Mouse (Mus musculus): ENCODE measurements around the gene Lsm4. TPM values are rescaled to one million over a fixed set of nuclear protein-coding genes. Genes with fewer than 3 reads are reported as not detected.

The Lsm4 gene
- polyA plus RNA-seq, 1 experiment from 2014 or later: 220 TPM

DNA sequence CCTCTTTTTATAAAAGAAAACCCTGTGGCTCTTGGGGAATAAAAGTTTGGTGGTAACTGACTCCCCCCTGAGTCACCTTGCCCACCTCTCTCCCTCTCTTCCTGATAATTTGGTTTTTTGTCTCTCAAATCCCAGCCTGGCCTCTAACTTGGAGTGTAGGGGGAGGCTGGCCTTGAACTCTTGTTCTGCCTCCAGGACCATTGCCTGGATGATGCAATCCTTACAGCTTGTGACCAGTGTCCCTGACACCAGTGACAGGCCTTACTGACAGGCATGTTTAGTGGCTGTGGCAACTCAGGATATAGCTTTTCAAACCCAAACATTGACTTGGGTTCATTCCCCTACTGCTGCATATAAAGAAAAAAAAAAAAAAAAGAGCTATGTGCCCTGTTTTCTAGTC lies 26.3 kb upstream of the Lsm4 start:
- ATAC-seq (no peak), DNase-seq (ENCODE audit: low spot score) (no peak)
- Histone ChIP-seq H3K27me3 (replicated peaks; ENCODE audit: control insufficient read depth, insufficient read depth, low read length) (no peaks in the 10 kb centered on the region; the same call in 1 of the 2 replicates), H3K4me1 (ENCODE audit: control insufficient read depth, insufficient read depth, low read length) (peaks cover 7% of the 10 kb centered on the region), H3K9me3 (replicated peaks; ENCODE audit: control insufficient read depth, low read length) (no peaks in the 10 kb centered on the region), H3K4me3 (ENCODE audit: low read depth, low read length) (no peak overlapping the region), H3K4me2 (ENCODE audit: low read length) (no peak overlapping the region), H3K36me3 (ENCODE audit: control insufficient read depth, insufficient read depth, low read length) (peaks cover 25% of the 10 kb centered on the region), H3K9ac (ENCODE audit: low read length) (0 out of 2 replicates have a peak overlapping the region, but pooled peaks have one; percentile 21), H3K27ac (ENCODE audit: low read depth, low read length) (no peak overlapping the region)

DNA sequence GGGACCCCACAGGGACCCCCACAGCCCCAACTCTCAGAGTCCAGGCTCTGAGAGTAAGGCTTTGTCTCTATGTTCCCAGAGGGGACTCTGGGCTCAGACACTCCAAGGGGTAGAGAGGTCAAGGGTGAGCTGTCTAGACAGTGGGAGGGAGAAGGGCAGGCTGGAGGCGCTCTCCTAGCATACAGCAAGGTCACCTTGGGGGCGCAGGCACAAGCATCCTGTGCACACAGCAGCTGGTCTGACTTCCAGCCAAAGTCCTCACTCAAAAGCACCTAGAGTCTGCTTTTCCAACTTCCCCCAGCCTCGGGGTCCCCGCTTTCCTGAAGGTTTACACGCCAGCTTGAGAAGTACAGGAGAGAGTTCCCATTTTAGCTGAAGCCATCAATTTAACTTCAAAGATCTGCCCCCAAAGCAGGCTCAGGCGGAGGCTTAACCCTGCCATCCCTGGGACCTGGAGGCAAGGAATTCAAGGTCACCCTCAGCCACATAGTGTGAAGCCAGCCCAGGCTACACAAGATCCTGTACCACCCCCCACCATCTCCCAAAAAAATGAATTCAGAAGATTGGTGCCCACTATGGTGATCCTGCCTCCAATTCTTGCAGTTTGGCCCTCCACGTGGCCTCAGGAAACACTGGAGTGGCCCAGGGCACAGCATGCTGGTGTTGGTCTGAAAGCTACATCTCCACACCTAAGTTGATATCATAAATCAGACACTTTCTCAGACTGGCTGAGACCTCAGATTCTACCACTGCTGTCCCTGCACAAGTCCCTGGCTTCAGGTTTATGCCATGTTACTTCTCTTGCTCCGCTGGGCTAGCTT lies 25.5 kb upstream of the Lsm4 start:
- H3K27me3 ChIP-seq (replicated peaks; ENCODE audit: control insufficient read depth, insufficient read depth, low read length): no peaks in the 10 kb centered on the region; the same call in 1 of the 2 replicates
- no peak for ATAC-seq
- H3K36me3 ChIP-seq (ENCODE audit: control insufficient read depth, insufficient read depth, low read length): peaks cover 32% of the 10 kb centered on the region
- H3K9me3 ChIP-seq (replicated peaks; ENCODE audit: control insufficient read depth, low read length): no peaks in the 10 kb centered on the region
- DNase-seq (ENCODE audit: low spot score): no peak
- WGBS: 71% methylated on average over 8 of the region's 8 CpGs
- no peak overlapping the region for H3K27ac ChIP-seq (ENCODE audit: low read depth, low read length)
- no peak overlapping the region for H3K4me3 ChIP-seq (ENCODE audit: low read depth, low read length)
- peaks cover 7% of the 10 kb centered on the region for H3K4me1 ChIP-seq (ENCODE audit: control insufficient read depth, insufficient read depth, low read length)
- H3K9ac ChIP-seq (ENCODE audit: low read length): peak overlapping the region; percentile 35; the same call in 1 of the 2 replicates
- no peak overlapping the region for H3K4me2 ChIP-seq (ENCODE audit: low read length)

DNA sequence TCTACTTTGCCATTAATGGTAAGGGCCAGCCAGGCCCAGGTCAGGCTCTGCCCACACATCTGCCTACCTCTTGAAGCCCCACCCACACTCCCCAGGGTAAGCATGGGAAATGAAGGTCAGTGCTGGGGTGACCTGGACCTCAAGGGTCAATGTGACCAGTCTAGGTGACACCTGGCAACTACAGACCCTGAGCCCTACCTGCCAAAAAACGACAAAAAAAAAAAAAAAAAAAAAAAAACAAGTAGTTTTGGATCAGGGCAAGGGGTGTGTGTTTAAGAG lies 24.9 kb upstream of the Lsm4 start:
- peaks cover 33% of the 10 kb centered on the region for H3K36me3 ChIP-seq (ENCODE audit: control insufficient read depth, insufficient read depth, low read length)
- no peaks in the 10 kb centered on the region for H3K9me3 ChIP-seq (replicated peaks; ENCODE audit: control insufficient read depth, low read length)
- no peak overlapping the region for H3K9ac ChIP-seq (ENCODE audit: low read length)
- H3K27ac ChIP-seq (ENCODE audit: low read depth, low read length): no peak overlapping the region
- H3K4me1 ChIP-seq (ENCODE audit: control insufficient read depth, insufficient read depth, low read length): peaks cover 7% of the 10 kb centered on the region
- 78% methylated on average over 1 of the region's 1 CpGs for WGBS
- no peak overlapping the region for H3K4me3 ChIP-seq (ENCODE audit: low read depth, low read length)
- H3K27me3 ChIP-seq (replicated peaks; ENCODE audit: control insufficient read depth, insufficient read depth, low read length): no peaks in the 10 kb centered on the region; the same call in 1 of the 2 replicates
- DNase-seq (ENCODE audit: low spot score) (no peak), ATAC-seq (no peak)
- no peak overlapping the region for H3K4me2 ChIP-seq (ENCODE audit: low read length)

DNA sequence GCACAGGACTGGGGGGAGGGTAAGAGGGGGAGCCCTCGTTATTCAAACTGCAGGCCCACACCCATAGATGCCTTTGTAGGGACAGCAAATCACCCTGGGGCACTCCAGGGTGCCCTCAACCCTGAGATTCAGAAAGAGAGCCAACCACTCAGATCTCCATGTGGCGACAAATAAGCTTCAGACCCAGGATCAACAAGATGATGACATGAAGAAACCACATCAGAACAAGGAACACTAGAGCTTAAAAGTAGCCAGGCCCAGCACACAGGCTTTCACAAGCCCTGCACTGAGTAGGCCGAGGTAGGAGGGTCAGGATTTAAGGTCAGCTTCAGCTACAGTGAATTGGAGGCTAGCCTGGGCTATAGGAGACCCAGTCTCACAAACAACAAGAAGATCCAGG lies 24.1 kb upstream of the Lsm4 start:
- DNase-seq (ENCODE audit: low spot score) (no peak), ATAC-seq (peak; percentile 21)
- Histone ChIP-seq H3K9ac (ENCODE audit: low read length) (no peak overlapping the region), H3K27ac (ENCODE audit: low read depth, low read length) (peak overlapping the region; percentile 61; the same call in 1 of the 2 replicates), H3K4me3 (ENCODE audit: low read depth, low read length) (no peak overlapping the region), H3K9me3 (replicated peaks; ENCODE audit: control insufficient read depth, low read length) (no peaks in the 10 kb centered on the region), H3K36me3 (ENCODE audit: control insufficient read depth, insufficient read depth, low read length) (peaks cover 34% of the 10 kb centered on the region), H3K27me3 (replicated peaks; ENCODE audit: control insufficient read depth, insufficient read depth, low read length) (no peaks in the 10 kb centered on the region; the same call in 1 of the 2 replicates), H3K4me1 (ENCODE audit: control insufficient read depth, insufficient read depth, low read length) (peaks cover 7% of the 10 kb centered on the region), H3K4me2 (ENCODE audit: low read length) (no peak overlapping the region)
- 46% methylated on average over 3 of the region's 3 CpGs for WGBS

DNA sequence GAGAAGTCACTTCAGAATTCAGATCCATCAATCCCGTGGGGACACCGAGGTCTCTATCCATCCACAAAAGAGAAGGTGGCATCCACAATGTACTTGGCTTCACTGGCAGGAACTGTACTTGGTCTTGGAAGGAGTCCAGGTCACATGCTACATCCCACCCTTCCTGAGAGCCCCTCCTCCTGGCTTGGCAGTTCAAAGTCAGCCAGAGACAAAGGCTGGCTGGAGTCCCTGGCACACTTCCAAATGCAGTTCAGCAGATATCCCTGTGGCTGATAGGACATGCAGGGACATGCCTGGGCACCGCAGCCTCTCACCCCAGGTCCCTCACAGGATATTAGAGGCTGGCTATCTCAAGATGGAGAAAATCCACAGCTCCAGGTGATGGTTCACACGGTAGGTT lies 23.7 kb upstream of the Lsm4 start:
- WGBS: 41% methylated on average over 4 of the region's 4 CpGs
- H3K36me3 ChIP-seq (ENCODE audit: control insufficient read depth, insufficient read depth, low read length): peaks cover 37% of the 10 kb centered on the region
- H3K4me3 ChIP-seq (ENCODE audit: low read depth, low read length): no peak overlapping the region
- no peaks in the 10 kb centered on the region; the same call in 1 of the 2 replicates for H3K27me3 ChIP-seq (replicated peaks; ENCODE audit: control insufficient read depth, insufficient read depth, low read length)
- H3K4me2 ChIP-seq (ENCODE audit: low read length): no peak overlapping the region
- peak overlapping the region; percentile 61; the same call in 1 of the 2 replicates for H3K27ac ChIP-seq (ENCODE audit: low read depth, low read length)
- H3K9me3 ChIP-seq (replicated peaks; ENCODE audit: control insufficient read depth, low read length): no peaks in the 10 kb centered on the region
- peak; percentile 64 for ATAC-seq
- no peak overlapping the region for H3K9ac ChIP-seq (ENCODE audit: low read length)
- peaks cover 7% of the 10 kb centered on the region for H3K4me1 ChIP-seq (ENCODE audit: control insufficient read depth, insufficient read depth, low read length)
- peak; percentile 91 for DNase-seq (ENCODE audit: low spot score)

DNA sequence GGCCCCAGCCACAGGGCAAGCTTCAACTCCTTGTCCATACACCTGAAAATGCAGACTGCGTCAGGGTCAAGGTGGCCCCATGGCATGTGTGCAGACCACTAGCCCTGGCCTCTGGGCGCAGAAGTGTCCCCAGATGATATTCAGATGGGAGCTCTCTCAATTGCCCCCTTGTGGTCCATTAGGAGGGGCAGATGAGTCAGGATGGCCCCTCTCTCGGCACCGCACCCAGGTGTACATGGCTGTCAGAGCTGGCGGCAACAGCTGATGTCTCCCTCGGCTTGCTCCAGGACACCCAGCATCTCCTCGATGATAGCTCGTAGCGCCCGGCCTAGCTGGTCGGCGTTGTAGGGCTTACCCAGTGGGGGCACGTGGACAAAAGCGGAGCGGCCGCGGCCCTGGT lies 22.7 kb upstream of the Lsm4 start:
- Histone ChIP-seq H3K9me3 (replicated peaks; ENCODE audit: control insufficient read depth, low read length) (no peaks in the 10 kb centered on the region), H3K4me2 (ENCODE audit: low read length) (no peak overlapping the region), H3K4me3 (ENCODE audit: low read depth, low read length) (no peak overlapping the region), H3K4me1 (ENCODE audit: control insufficient read depth, insufficient read depth, low read length) (peaks cover 8% of the 10 kb centered on the region), H3K27me3 (replicated peaks; ENCODE audit: control insufficient read depth, insufficient read depth, low read length) (no peaks in the 10 kb centered on the region), H3K9ac (ENCODE audit: low read length) (no peak overlapping the region), H3K36me3 (ENCODE audit: control insufficient read depth, insufficient read depth, low read length) (peaks cover 47% of the 10 kb centered on the region), H3K27ac (ENCODE audit: low read depth, low read length) (peak overlapping the region; percentile 17; the same call in 1 of the 2 replicates)
- 96% methylated on average over 17 of the region's 17 CpGs for WGBS
- ATAC-seq (no peak), DNase-seq (ENCODE audit: low spot score) (no peak)

DNA sequence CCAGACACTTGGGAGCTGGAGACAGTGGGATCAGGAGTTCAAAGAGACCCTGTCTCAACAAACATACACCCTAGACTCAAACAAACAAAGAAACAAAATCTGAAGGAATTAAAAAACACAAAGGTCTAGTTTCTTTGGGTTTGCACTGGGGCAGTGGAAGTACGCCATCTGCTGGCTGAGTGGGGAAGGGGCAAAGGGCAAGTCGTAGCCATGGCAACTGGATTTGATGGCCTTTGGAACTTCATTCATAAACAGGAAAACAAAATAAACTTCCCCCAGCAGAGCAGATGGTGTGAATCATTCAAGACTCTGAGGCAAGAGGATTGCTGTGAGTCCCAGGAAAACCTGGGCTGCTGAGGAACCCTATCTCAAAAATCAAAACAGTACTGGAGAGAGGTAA lies 19.8 kb upstream of the Lsm4 start:
- peaks cover 21% of the 10 kb centered on the region for H3K4me1 ChIP-seq (ENCODE audit: control insufficient read depth, insufficient read depth, low read length)
- H3K36me3 ChIP-seq (ENCODE audit: control insufficient read depth, insufficient read depth, low read length): peaks cover 49% of the 10 kb centered on the region
- no peak overlapping the region for H3K4me3 ChIP-seq (ENCODE audit: low read depth, low read length)
- H3K9ac ChIP-seq (ENCODE audit: low read length): no peak overlapping the region
- ATAC-seq (no peak), DNase-seq (ENCODE audit: low spot score) (no peak)
- 75% methylated on average over 2 of the region's 2 CpGs for WGBS
- no peak overlapping the region for H3K27ac ChIP-seq (ENCODE audit: low read depth, low read length)
- H3K27me3 ChIP-seq (replicated peaks; ENCODE audit: control insufficient read depth, insufficient read depth, low read length): no peaks in the 10 kb centered on the region
- no peaks in the 10 kb centered on the region for H3K9me3 ChIP-seq (replicated peaks; ENCODE audit: control insufficient read depth, low read length)
- no peak overlapping the region for H3K4me2 ChIP-seq (ENCODE audit: low read length)

DNA sequence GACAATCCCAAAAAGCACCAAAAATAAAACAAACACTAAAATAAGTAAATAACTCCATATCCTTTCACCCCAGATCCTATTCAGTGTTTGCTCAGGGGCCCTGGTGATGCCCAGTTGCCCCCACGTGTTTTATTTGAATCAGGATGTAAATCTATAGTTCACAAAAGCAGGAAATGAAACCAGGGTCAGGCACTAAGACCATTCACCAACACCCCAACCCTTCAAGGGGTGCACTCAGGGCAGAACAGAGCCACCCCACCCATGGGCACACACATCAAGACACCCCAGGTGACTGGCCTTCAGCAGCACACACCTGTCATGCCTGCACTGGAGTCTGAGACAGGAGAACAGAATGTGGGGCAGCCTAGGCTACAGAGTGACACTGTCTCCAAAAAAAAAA lies 18.9 kb upstream of the Lsm4 start:
- no peak overlapping the region for H3K27ac ChIP-seq (ENCODE audit: low read depth, low read length)
- H3K4me1 ChIP-seq (ENCODE audit: control insufficient read depth, insufficient read depth, low read length): peaks cover 29% of the 10 kb centered on the region
- H3K4me3 ChIP-seq (ENCODE audit: low read depth, low read length): no peak overlapping the region
- H3K36me3 ChIP-seq (ENCODE audit: control insufficient read depth, insufficient read depth, low read length): peaks cover 49% of the 10 kb centered on the region
- WGBS: 79% methylated on average over 1 of the region's 1 CpGs
- H3K9ac ChIP-seq (ENCODE audit: low read length): no peak overlapping the region
- ATAC-seq (no peak), DNase-seq (ENCODE audit: low spot score) (no peak)
- no peaks in the 10 kb centered on the region for H3K27me3 ChIP-seq (replicated peaks; ENCODE audit: control insufficient read depth, insufficient read depth, low read length)
- H3K4me2 ChIP-seq (ENCODE audit: low read length): no peak overlapping the region
- no peaks in the 10 kb centered on the region for H3K9me3 ChIP-seq (replicated peaks; ENCODE audit: control insufficient read depth, low read length)

DNA sequence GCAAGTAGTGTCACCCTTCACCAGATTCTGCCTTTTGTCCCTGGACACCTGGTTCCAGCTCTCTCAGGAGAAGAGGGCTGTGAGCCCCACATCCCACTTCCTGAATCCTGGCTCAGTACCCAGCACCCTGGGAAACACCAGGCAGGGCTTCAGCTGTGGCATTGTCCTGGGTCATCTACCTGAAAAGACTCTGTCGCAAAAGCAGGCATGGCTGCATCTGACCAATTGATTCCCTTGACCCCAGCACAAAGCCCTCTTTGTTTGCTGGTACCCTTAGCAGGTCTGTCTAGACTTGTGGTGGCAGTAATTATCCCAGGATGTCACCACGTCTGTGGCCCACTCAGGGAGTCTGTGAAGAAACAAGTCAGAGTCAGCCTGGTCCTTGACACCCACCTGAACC lies 17.6 kb upstream of the Lsm4 start:
- DNase-seq (ENCODE audit: low spot score) (no peak), ATAC-seq (no peak)
- Histone ChIP-seq H3K27ac (ENCODE audit: low read depth, low read length) (peak overlapping the region; percentile 92), H3K27me3 (replicated peaks; ENCODE audit: control insufficient read depth, insufficient read depth, low read length) (no peaks in the 10 kb centered on the region), H3K4me2 (ENCODE audit: low read length) (no peak overlapping the region), H3K36me3 (ENCODE audit: control insufficient read depth, insufficient read depth, low read length) (peaks cover 37% of the 10 kb centered on the region), H3K9me3 (replicated peaks; ENCODE audit: control insufficient read depth, low read length) (no peaks in the 10 kb centered on the region), H3K4me1 (ENCODE audit: control insufficient read depth, insufficient read depth, low read length) (peaks cover 28% of the 10 kb centered on the region), H3K4me3 (ENCODE audit: low read depth, low read length) (no peak overlapping the region), H3K9ac (ENCODE audit: low read length) (no peak overlapping the region)
- WGBS: 8% methylated on average over 2 of the region's 2 CpGs

Measured in forebrain, embryonic 14.5 days (tissue).